Mouse (Mus musculus) forebrain, embryonic 15.5 days (tissue): ENCODE measurements at regions not wholly inside any gene's neighbourhood (a gene's known extent, or its start where the extent isn't known, plus 50 kb on each side); places are given as distances from the start of the nearest gene placed in this dataset.

Experiments
- ATAC-seq: fragments of 200-750 bp; cut with Nextera tagmentation; replicated peaks from 2 replicates; pipeline ENCODE4 v1.8.0; 2017; ENCODE audit warnings: mild to moderate bottlenecking, moderate TSS enrichment, moderate library complexity
- H3K27ac ChIP-seq: fragments of 300-500 bp; sonication (generic); replicated peaks from 2 replicates; pipeline ENCODE4 v1.5.1; 2015; ENCODE audit warnings: mild to moderate bottlenecking, inconsistent platforms
- H3K27me3 ChIP-seq: fragments of 300-500 bp; sonication (generic); 2 replicates; pipeline ENCODE4 v1.6.1; 2015; ENCODE audit warnings: inconsistent platforms
- H3K36me3 ChIP-seq: fragments of 300-500 bp; sonication (generic); 2 replicates; pipeline ENCODE4 v1.6.1; 2015; ENCODE audit warnings: mild to moderate bottlenecking, inconsistent platforms
- H3K4me1 ChIP-seq: fragments of 300-500 bp; sonication (generic); 2 replicates; pipeline ENCODE4 v1.6.1; 2015; ENCODE audit warnings: inconsistent platforms
- H3K4me2 ChIP-seq: fragments of 300-500 bp; sonication (generic); replicated peaks from 2 replicates; pipeline ENCODE4 v1.6.1; 2015; ENCODE audit warnings: mild to moderate bottlenecking, inconsistent platforms
- H3K4me3 ChIP-seq: fragments of 300-500 bp; sonication (generic); 2 replicates; pipeline ENCODE4 v1.5.1; 2015; ENCODE audit warnings: mild to moderate bottlenecking, inconsistent platforms
- H3K9ac ChIP-seq: fragments of 300-500 bp; sonication (generic); replicated peaks from 2 replicates; pipeline ENCODE4 v1.6.1; 2015; ENCODE audit warnings: mild to moderate bottlenecking, inconsistent platforms
- H3K9me3 ChIP-seq: fragments of 300-500 bp; sonication (generic); 2 replicates; pipeline ENCODE4 v1.6.1; 2016; ENCODE audit warnings: inconsistent platforms
- WGBS: fragments of 180-500 bp; shearing (Covaris S2); methylation state at CpG from one replicate; pipeline ENCODE4 v1.1.7; 2015; ENCODE audit warnings: mixed read lengths; 5-methylcytosine and 5-hydroxymethylcytosine counted together

DNA sequence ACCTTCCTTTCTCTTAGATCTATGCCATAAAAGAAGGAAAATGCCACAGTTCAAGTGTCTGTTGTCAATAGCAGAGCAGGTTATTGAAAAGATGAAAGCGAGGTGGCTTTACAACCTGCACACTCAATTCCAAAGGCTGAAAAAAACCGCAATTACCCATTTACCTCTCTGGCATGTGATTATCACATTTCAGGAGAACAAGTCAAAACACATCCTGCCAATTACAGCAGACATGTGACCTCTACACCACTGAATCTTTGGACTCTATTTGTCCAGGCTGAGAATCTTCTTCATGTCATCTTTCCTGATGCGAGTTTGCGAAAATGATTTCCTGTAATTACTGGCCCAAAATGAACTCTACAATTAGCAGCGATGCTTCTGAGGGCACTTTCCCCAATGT is 338.8 kb downstream of the Eipr1 start:
- Histone ChIP-seq H3K9ac (no peak overlapping the region), H3K9me3 (no peaks in the 10 kb centered on the region), H3K4me3 (no peak overlapping the region), H3K27me3 (no peaks in the 10 kb centered on the region), H3K36me3 (no peaks in the 10 kb centered on the region), H3K27ac (no peak overlapping the region), H3K4me2 (no peak overlapping the region), H3K4me1 (peaks cover 20% of the 10 kb centered on the region)
- ATAC-seq: no peak
- 50% methylated on average over 5 of the region's 5 CpGs for WGBS

DNA sequence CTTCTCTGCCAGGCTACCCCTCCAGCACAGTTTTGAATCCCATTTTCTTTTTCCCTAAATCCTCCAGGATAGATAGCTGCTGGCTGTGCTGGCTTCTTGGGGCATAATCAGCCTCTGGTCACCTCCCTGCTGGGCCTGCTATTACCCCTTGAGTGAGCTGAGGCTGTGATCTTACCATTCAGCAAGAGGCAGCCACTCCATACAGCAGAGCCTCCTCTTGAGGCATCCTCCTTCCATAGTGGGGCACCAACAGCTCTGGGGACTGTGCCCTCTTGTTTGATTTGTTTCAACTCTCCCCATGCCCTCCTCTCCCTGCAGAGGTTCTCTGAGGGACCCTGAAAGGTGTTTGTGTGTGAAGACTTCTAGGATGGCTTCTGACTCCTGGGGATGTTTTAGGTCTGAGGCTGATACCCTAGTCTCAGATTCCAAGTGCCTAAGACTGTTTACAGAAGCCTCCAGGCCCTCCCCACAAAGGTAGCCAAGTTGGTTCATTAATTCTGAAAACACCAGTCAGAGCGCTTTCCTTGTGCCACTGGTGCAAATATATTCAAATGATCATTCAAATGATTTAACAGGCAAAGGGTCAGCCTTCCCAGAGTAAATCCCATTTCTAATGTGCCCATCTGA is 343.9 kb downstream of the Eipr1 start:
- 0 out of 2 replicates have a peak overlapping the region, but pooled peaks have one; percentile 19 for H3K9ac ChIP-seq
- peak overlapping the region; percentile 82 for H3K27ac ChIP-seq
- ATAC-seq: no peak; the same call in none of the 2 replicates
- no peaks in the 10 kb centered on the region for H3K36me3 ChIP-seq
- 5% methylated on average over 1 of the region's 1 CpGs for WGBS
- H3K4me3 ChIP-seq: no peak overlapping the region
- no peaks in the 10 kb centered on the region for H3K9me3 ChIP-seq
- peaks cover 28% of the 10 kb centered on the region for H3K4me1 ChIP-seq
- no peak overlapping the region; the same call in 1 of the 2 replicates for H3K4me2 ChIP-seq
- no peaks in the 10 kb centered on the region; the same call in 1 of the 2 replicates for H3K27me3 ChIP-seq

DNA sequence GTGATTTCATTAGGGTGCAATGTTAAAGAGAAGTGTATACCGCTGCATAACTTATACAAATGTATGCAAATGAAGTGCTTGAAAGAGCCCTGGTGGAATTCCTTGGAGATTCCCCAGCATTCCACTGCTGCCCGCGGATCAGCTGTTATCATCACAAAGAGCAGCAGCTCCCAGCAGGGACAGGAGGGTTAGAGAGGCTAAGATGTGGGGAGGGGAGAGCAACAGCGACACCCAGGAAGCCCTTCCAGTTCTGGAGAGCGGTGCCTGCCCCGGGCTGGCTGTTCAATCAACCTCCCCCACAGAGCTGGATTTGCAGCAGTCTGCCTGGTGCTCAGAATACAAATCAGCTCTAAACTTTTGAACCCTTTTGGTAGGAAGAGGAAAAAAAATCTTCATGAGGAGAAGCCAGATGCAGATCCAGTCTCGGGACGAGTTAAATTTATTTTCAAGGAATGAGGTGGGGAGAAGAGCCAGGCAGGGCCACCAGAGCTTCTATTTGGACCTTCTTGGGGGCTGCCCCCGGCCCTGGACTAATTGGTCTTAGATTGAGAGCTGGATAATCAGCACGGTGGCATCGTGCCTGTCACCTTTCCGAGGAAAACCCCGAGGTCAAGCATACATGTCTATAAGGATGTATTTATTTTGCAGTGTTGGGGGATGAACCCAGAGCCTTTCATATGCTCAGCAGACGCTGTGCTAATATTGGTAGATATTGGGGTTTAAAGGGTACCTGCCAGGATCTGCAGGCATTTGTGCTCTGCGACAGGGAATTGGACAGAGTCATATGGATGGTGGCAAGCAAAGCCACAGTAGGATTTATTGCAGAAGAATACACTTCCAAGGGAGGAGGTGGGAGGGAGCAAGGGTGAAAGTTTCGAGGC is 344.7 kb downstream of the Eipr1 start:
- Histone ChIP-seq H3K27ac (peak overlapping the region; percentile 82), H3K36me3 (no peaks in the 10 kb centered on the region), H3K9me3 (no peaks in the 10 kb centered on the region), H3K27me3 (no peaks in the 10 kb centered on the region; the same call in 1 of the 2 replicates), H3K4me2 (peak overlapping the region; percentile 32), H3K4me3 (no peak overlapping the region), H3K4me1 (peaks cover 26% of the 10 kb centered on the region), H3K9ac (peak overlapping the region; percentile 9; the same call in 1 of the 2 replicates)
- ATAC-seq: peak; percentile 92
- WGBS: 2% methylated on average over 16 of the region's 16 CpGs

DNA sequence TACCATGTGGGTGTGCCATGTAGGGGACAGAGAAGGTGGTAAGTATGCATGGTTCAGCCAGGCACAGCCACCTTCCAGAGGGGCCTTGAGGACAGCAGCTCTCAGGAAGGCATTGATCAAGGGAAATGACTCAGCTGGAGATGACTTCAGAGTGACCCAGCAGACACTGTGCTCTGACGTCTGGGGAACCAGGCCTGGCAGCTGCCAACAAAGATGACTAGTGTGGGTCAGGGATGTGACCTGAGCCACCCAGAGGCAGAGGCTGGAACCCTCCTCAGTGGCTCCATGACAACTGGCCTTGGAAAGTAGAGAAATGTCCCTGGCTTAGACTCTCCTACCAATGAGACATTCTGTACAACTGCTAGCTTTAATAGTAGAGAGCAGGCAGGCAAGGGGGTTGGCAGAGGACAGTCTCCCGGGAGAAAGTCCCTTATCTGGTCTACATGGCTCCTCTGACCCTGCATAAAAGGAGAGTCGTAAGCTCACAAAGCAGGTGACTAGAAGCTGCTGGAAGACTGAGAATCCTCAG is 348.5 kb downstream of the Eipr1 start:
- no peak for ATAC-seq
- no peaks in the 10 kb centered on the region for H3K9me3 ChIP-seq
- no peaks in the 10 kb centered on the region; the same call in 1 of the 2 replicates for H3K27me3 ChIP-seq
- H3K4me3 ChIP-seq: no peak overlapping the region
- H3K36me3 ChIP-seq: no peaks in the 10 kb centered on the region
- H3K27ac ChIP-seq: no peak overlapping the region
- no peak overlapping the region for H3K9ac ChIP-seq
- 74% methylated on average over 3 of the region's 3 CpGs for WGBS
- H3K4me1 ChIP-seq: peaks cover 20% of the 10 kb centered on the region
- no peak overlapping the region for H3K4me2 ChIP-seq

DNA sequence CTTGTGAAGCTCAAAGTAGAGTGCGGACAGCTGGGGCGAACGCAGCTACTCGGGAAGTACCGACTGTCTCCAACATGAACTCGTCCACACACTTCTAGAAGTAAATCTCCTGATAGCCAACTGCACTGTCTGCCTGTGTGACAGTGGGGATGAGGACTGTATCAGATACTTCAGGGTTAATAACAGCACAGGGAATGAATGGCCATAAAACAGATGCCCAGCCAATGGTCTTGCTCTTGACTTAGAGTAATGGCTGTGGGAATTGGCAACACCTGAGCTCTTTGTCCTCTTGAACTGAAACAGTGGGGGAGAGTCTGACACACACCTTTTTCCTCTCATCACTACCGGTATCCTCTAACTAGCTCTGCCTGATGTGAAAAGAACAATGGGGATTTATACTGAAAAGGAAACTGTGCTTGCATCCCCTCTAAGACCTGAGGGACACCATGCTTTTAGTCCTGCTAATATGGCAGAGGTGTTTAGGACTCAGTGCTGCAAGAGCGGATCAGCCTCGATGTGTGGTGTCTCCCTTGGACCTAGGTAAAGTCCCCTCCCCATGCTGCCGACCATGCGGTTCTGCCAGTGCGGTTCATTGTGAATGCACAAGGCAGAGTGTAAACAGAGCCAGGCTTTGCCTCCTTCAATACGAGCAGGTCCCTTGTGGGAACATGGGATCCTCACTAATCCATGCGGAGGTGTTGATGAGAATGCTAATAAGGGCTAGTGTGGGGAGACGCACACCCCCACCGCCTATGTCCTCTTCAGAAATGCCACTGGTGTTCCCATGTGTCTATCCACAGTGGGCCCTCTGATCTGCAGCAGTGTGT is 355.5 kb downstream of the Eipr1 start:
- no peak overlapping the region for H3K4me3 ChIP-seq
- H3K36me3 ChIP-seq: no peaks in the 10 kb centered on the region
- no peaks in the 10 kb centered on the region for H3K9me3 ChIP-seq
- no peak overlapping the region for H3K9ac ChIP-seq
- WGBS: 43% methylated on average over 16 of the region's 16 CpGs
- H3K27me3 ChIP-seq: no peaks in the 10 kb centered on the region
- H3K4me2 ChIP-seq: no peak overlapping the region
- peak; percentile 82 for ATAC-seq
- peaks cover 12% of the 10 kb centered on the region for H3K4me1 ChIP-seq
- H3K27ac ChIP-seq: peak overlapping the region; percentile 13

DNA sequence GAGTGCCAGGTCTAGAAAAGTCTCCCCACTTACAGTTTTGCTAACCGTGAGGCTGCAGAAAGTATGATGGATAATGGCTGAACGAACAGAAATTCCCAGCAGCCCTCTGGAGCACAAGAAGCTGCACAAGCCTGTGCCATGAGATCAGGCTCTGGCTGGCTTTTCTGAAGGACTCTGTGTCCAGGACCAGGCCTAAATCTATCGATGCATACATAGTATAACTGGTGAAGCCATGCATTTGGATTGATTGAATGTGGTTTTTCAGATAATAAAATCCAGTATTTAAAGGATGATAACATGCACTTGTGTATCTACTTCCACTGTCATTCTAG is 356.1 kb downstream of the Eipr1 start:
- no peaks in the 10 kb centered on the region for H3K27me3 ChIP-seq
- ATAC-seq: peak; percentile 46
- H3K9ac ChIP-seq: no peak overlapping the region
- H3K27ac ChIP-seq: peak overlapping the region; percentile 13
- 42% methylated on average over 3 of the region's 3 CpGs for WGBS
- H3K4me1 ChIP-seq: peaks cover 12% of the 10 kb centered on the region
- H3K36me3 ChIP-seq: no peaks in the 10 kb centered on the region
- no peak overlapping the region for H3K4me3 ChIP-seq
- no peaks in the 10 kb centered on the region for H3K9me3 ChIP-seq
- H3K4me2 ChIP-seq: no peak overlapping the region

DNA sequence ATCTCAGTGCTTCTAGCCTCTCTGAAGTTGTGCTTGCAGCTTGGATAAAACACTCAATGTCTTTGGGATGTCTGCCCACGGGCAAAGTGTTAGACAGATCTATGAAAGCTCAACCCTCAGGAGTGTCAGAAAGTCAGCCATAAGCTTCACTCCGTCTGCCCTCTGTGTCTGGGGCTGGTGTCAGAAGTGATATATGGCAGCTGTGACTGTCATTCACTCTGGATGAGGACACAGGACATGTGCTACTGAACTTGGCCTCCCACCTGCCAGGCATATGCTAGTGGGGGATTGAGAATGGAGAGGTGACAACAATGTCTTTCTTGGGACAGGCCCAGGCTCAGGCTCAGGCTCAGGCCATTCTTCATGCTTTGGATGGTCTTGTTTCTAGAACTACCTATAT is 366.7 kb downstream of the Eipr1 start:
- Histone ChIP-seq H3K27me3 (no peaks in the 10 kb centered on the region), H3K9ac (no peak overlapping the region), H3K36me3 (no peaks in the 10 kb centered on the region), H3K4me1 (peaks cover 14% of the 10 kb centered on the region), H3K27ac (no peak overlapping the region), H3K4me2 (no peak overlapping the region), H3K4me3 (no peak overlapping the region), H3K9me3 (no peaks in the 10 kb centered on the region)
- ATAC-seq: no peak
- 81% methylated on average over 2 of the region's 2 CpGs for WGBS

DNA sequence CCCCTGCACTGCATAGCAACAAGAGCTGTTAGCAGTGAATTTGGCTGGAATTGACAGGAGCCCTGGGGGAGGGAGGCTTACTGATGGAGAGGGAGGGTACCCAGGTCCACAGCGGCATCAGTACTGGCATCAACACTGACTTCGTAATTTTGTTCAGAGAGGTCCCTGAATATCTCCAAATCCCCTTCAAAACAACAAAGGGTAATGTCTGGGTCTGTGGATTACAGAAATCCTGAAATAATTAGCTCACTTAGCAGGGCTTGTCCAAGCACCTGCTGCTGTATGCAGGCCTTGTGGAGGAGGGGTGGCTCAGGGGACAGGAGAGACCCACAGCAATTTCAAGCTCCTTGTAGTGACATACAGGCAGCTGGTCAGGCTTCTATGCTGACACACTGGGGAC is 369.6 kb downstream of the Eipr1 start:
- H3K36me3 ChIP-seq: no peaks in the 10 kb centered on the region
- no peak overlapping the region for H3K4me3 ChIP-seq
- H3K27ac ChIP-seq: peak overlapping the region; percentile 49
- H3K27me3 ChIP-seq: no peaks in the 10 kb centered on the region
- peaks cover 23% of the 10 kb centered on the region for H3K4me1 ChIP-seq
- WGBS: 10% methylated on average over 2 of the region's 2 CpGs
- no peak overlapping the region for H3K4me2 ChIP-seq
- no peaks in the 10 kb centered on the region for H3K9me3 ChIP-seq
- ATAC-seq: peak; percentile 87
- H3K9ac ChIP-seq: no peak overlapping the region

DNA sequence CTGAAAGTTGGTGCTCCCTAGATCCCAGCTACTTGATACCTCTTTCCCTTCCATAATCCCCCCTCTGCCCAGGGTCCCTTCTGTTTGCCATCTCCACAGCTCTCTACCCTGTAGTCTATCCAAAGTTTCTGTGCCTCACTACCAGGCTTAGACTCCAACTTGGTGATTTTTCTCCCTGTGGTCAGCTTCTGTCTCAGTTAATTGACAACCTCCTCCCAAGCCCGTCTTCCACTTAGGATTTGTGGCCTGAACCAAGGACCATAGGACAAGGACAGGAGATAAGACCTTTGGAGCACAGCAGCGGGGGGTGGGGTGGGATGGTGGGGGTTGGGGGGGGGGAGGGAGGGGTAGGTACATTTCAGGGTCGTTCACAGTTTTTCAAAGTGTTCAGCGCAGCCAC is 371.3 kb downstream of the Eipr1 start:
- WGBS: 83% methylated on average over 4 of the region's 4 CpGs
- no peak overlapping the region for H3K4me3 ChIP-seq
- ATAC-seq: no peak
- no peaks in the 10 kb centered on the region for H3K9me3 ChIP-seq
- H3K36me3 ChIP-seq: no peaks in the 10 kb centered on the region
- H3K27me3 ChIP-seq: no peaks in the 10 kb centered on the region
- peaks cover 23% of the 10 kb centered on the region for H3K4me1 ChIP-seq
- no peak overlapping the region for H3K27ac ChIP-seq
- no peak overlapping the region for H3K4me2 ChIP-seq
- H3K9ac ChIP-seq: no peak overlapping the region

DNA sequence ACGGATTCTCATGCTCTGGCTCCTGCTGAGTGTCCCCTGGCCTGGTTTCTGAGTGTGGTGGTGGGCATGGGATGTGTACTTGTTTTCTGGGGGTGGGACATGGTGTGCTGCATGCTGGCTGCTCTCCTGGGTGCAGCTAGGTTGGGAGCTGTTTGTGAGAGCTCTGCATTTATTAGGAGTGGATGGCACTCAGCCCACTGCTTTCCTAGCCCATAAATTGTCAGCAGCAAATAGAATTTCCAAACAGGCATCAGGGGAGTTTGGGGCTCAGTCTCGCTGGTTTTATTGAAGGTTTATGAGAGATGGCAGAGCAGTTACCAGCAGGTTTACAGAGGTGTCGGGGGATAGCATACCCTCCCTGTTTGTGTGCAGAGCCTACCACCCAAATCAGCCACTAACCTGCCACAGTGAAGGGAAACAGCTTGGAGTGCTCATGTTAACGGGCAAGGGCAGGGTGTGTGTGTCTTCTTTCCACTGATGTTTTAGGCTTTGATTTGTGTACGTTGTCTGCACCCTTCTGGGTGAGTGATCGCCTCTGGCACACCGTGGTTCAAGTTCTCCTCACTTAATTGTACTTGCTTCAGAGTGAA is 372.6 kb downstream of the Eipr1 start:
- 53% methylated on average over 7 of the region's 7 CpGs for WGBS
- H3K9ac ChIP-seq: no peak overlapping the region

DNA sequence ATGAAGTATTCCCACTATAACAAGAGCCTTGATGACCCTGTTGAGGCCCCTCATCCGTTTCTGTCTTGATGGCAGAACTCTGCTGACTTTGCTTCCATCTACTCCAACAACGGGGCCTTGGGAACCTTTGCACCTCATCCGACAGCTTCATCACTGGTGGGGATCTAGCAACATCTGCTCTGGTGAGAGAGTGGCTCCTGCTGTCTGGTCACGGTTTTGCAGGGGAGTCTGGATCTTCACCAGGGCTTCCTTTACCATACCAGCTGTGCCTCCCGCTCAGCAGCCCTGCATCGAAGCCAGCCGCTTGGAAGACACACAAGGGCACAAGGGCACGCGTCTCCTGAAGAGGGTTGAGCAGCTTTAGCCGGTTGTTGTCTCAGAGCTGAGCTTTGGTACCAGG is 377.2 kb downstream of the Eipr1 start:
- no peak overlapping the region for H3K9ac ChIP-seq
- H3K9me3 ChIP-seq: no peaks in the 10 kb centered on the region
- ATAC-seq: no peak
- no peaks in the 10 kb centered on the region for H3K27me3 ChIP-seq
- H3K4me3 ChIP-seq: no peak overlapping the region
- no peaks in the 10 kb centered on the region for H3K36me3 ChIP-seq
- no peak overlapping the region for H3K27ac ChIP-seq
- WGBS: 55% methylated on average over 10 of the region's 10 CpGs
- H3K4me2 ChIP-seq: no peak overlapping the region
- peaks cover 9% of the 10 kb centered on the region for H3K4me1 ChIP-seq

More for the DNA sequence above, 372.6 kb downstream of the Eipr1 start:
- Histone ChIP-seq H3K27me3 (no peaks in the 10 kb centered on the region), H3K4me2 (no peak overlapping the region), H3K36me3 (no peaks in the 10 kb centered on the region), H3K4me3 (no peak overlapping the region), H3K4me1 (peaks cover 23% of the 10 kb centered on the region), H3K9me3 (no peaks in the 10 kb centered on the region), H3K27ac (peak overlapping the region; percentile 71)
- no peak for ATAC-seq
